Mouse (Mus musculus): ENCODE results near the gene Defb3. TPM values are rescaled to one million over a fixed set of nuclear protein-coding genes. Genes with fewer than 3 reads are reported as not detected.

Defb3 gene
- not detected in 2 replicates for polyA plus RNA-seq (2012; rRNA removed; ENCODE audit: low replicate concordance)

DNA sequence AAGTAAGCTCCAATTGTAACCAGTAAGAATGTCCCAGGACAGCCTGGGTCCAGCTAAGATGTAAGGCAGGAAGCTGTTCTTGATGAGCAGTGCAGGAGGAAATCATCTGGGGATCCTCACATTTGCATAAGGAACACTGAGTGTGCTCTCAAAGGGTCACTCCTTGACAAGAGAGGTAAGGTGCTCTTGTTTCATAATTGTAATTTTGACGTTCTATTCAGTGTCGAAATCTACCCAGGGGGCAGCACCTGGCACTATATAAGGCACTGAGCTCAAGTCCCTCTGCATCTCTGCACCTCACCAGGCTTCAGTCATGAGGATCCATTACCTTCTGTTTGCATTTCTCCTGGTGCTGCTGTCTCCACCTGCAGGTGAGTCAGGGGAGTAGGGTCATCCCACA, at the start of gene Defb3:
TSS of gene Defb3 (plus strand) at position 301 of the 400 bp plus-strand sequence.

DNA sequence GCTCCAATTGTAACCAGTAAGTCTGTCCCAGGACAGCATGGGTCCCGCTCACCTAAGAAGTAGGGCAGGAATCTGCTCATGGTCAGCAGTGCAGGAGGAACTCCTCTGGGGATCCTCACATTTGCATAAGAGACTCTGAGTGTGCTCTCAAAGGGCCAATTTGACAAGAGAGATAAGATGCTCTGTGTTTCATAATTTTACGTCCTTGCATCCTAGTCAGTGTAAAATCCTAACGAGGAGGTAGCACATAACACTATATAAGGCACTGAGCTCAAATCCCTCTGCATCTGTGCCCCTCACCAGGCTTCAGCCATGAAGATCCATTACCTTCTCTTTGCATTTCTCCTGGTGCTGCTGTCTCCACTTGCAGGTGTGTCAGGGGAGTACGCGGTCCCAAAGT, 45.9 kb upstream of the Defb3 start, which contains the start of gene Defb5:
TSS of gene Defb5 (plus strand) at position 301 of the 400 bp plus-strand sequence.

Other genes with a start within 250 kb of the Defb3 start
- gene Defb39, start 228.6 kb upstream of the Defb3 start, polyA plus RNA-seq (2012; rRNA removed; ENCODE audit: low replicate concordance) = not detected in 2 replicates
- gene Defb12, start 178.5 kb upstream of the Defb3 start, polyA plus RNA-seq (2012; rRNA removed; ENCODE audit: low replicate concordance) = 0.28 TPM in 1 of 2 replicates, not detected in the other
- gene Defb34, start 169.6 kb upstream of the Defb3 start, polyA plus RNA-seq (2012; rRNA removed; ENCODE audit: low replicate concordance) = not detected in 2 replicates
- gene Gm45826, start 152.6 kb upstream of the Defb3 start, polyA plus RNA-seq (2012; rRNA removed; ENCODE audit: low replicate concordance) = not detected in 2 replicates
- gene Defb14, start 99.0 kb upstream of the Defb3 start, polyA plus RNA-seq (2012; rRNA removed; ENCODE audit: low replicate concordance) = not detected in 2 replicates
- not detected in 2 replicates for gene Defb4, start 94.7 kb upstream of the Defb3 start, polyA plus RNA-seq (2012; rRNA removed; ENCODE audit: low replicate concordance)
- not detected in 2 replicates for gene Defb6, start 67.9 kb upstream of the Defb3 start, polyA plus RNA-seq (2012; rRNA removed; ENCODE audit: low replicate concordance)
- gene Defb46, start 53.4 kb upstream of the Defb3 start, polyA plus RNA-seq (2012; rRNA removed; ENCODE audit: low replicate concordance) = not detected in 2 replicates
- not detected in 2 replicates for gene Defb5, start 45.8 kb upstream of the Defb3 start, polyA plus RNA-seq (2012; rRNA removed; ENCODE audit: low replicate concordance)
- gene Defb8, start 154.2 kb downstream of the Defb3 start, polyA plus RNA-seq (2012; rRNA removed; ENCODE audit: low replicate concordance) = not detected in 2 replicates
- gene Defb7, start 201.7 kb downstream of the Defb3 start, polyA plus RNA-seq (2012; rRNA removed; ENCODE audit: low replicate concordance) = not detected in 2 replicates

All from subcutaneous adipose tissue, adult 2 months (tissue).